Mouse (Mus musculus): ENCODE data around the gene Kalrn. TPM values are rescaled to one million over a fixed set of nuclear protein-coding genes. Genes with fewer than 3 reads are reported as not detected.

Gene Kalrn
- polyA plus RNA-seq, 1 experiment from 2014 or later: 9.2 TPM

DNA sequence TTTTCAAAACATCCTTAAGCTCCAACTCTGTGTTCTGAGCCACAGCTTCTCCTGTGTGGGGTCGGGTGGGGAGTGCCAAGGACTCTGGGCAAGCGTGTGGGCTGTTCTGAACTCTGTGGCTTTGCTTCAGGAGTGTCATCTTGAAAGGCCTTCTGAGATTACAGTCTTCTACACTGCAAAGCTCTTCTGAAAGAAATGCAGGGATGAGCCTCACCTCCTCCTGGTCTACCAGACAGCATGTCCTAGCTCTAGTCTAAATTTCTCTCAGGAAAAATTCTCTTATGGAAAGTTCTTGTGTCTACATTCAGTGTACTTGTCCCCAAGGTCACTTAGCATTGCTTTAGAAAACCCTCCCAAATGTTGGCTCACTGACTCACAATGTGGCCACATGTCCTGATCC is 438.3 kb downstream of the Kalrn start:
- 84% methylated on average over 2 of the region's 2 CpGs for WGBS
- no peak for ATAC-seq (ENCODE audit: insufficient number of reproducible peaks, low FRiP score, low TSS enrichment, low read depth)

DNA sequence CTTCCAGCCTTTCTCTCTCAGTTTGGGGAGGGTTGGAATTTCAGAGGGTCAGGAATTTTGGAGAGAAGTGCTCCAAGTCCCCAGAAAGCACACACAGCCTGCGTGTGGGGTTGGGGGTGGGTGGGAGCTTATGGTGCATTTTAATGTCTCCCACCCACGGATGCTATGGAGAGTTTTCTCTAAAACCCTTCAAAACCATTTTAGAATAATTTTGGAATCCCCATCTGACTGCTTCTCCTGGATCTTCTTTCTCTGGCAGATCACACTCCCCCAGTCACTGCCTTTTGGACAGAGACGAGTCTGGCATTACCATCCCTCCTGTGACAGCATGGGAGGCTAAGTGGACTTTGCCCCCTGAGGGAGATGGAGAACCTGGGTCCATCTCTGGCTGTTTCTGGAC is 438.7 kb downstream of the Kalrn start:
- Histone ChIP-seq H3K9me3 (no peaks in the 10 kb centered on the region), H3K27ac (no peak overlapping the region), H3K27me3 (no peaks in the 10 kb centered on the region), H3K4me2 (no peak overlapping the region), H3K9ac (no peak overlapping the region), H3K4me3 (no peak overlapping the region), H3K4me1 (no peaks in the 10 kb centered on the region), H3K36me3 (no peaks in the 10 kb centered on the region)
- WGBS: 70% methylated on average over 3 of the region's 3 CpGs
- no peak for ATAC-seq (ENCODE audit: insufficient number of reproducible peaks, low FRiP score, low TSS enrichment, low read depth)

More for the DNA sequence above, 438.3 kb downstream of the Kalrn start:
- no peak overlapping the region for H3K27ac ChIP-seq
- H3K4me1 ChIP-seq: no peaks in the 10 kb centered on the region
- no peak overlapping the region for H3K4me2 ChIP-seq
- no peak overlapping the region for H3K4me3 ChIP-seq
- no peaks in the 10 kb centered on the region for H3K27me3 ChIP-seq
- no peak overlapping the region for H3K9ac ChIP-seq
- no peaks in the 10 kb centered on the region for H3K36me3 ChIP-seq
- H3K9me3 ChIP-seq: no peaks in the 10 kb centered on the region

DNA sequence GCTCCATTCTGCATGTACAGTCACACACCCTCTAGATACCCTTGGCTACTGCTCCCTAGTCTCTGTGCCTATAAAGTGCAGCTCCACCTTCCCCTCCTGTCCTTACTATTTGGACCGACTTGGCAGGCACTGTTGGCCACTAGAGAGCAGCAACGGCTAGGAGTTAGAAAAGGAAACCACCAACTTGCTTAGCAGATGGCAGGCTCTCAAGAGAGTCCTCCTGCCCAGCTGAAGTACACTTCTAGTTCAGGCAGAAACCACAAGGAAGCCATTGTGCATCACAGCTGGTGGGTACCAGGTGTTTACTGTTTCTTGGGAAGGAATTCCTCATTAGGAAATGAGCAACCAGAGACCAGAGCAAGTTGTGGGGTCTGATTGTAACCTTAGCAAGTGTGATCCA is 447.7 kb downstream of the Kalrn start:
- WGBS: 7% methylated on average over 2 of the region's 2 CpGs
- H3K9ac ChIP-seq: no peak overlapping the region
- H3K4me1 ChIP-seq: peaks cover 3% of the 10 kb centered on the region; the same call in 1 of the 2 replicates
- H3K4me3 ChIP-seq: no peak overlapping the region
- no peak for ATAC-seq (ENCODE audit: insufficient number of reproducible peaks, low FRiP score, low TSS enrichment, low read depth)
- no peaks in the 10 kb centered on the region for H3K9me3 ChIP-seq
- H3K27me3 ChIP-seq: no peaks in the 10 kb centered on the region
- H3K36me3 ChIP-seq: no peaks in the 10 kb centered on the region
- no peak overlapping the region for H3K4me2 ChIP-seq
- H3K27ac ChIP-seq: no peak overlapping the region

DNA sequence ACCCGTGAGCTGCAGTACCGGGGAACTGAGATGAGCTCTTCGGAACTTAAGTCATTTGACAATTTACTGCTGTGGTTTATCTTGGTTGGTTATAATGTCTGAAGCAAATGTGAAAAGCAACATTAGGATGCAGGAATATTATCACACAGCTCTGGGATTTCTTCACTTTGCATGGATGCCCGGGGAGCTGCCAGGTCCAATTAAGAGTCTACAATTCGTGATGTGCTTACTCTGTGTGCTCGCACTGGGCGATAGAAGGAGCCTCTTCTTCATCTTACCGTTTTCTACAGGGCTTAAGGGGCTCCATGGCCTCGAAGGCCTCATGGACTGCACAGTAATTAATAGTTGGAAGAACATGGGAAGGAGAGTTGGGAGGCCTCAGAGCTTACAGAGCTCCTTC is 450.8 kb downstream of the Kalrn start:
- Histone ChIP-seq H3K9me3 (no peaks in the 10 kb centered on the region), H3K4me2 (no peak overlapping the region), H3K9ac (no peak overlapping the region), H3K36me3 (no peaks in the 10 kb centered on the region), H3K27ac (no peak overlapping the region), H3K4me3 (no peak overlapping the region), H3K27me3 (no peaks in the 10 kb centered on the region), H3K4me1 (peaks cover 3% of the 10 kb centered on the region; the same call in 1 of the 2 replicates)
- no peak for ATAC-seq (ENCODE audit: insufficient number of reproducible peaks, low FRiP score, low TSS enrichment, low read depth)
- 88% methylated on average over 9 of the region's 9 CpGs for WGBS

DNA sequence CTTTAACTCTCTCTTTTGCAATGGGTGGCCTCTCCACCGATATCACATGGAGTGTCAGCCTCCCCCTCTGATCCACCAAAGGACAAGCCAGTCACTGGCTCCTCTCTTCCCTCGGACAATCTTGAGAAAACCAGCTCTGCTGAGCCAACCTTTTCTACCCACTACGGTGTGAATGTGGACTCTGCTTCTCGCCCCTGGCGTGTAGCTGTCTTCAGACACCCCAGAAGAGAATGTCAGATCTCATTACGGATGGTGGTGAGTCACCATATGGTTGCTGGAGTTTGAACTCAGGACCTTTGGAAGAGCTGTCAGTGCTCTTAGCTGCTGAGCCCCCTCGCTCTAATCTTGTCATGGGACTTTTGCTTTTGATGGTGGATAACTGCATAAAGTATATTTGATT is 452.0 kb downstream of the Kalrn start:
- no peak overlapping the region for H3K9ac ChIP-seq
- H3K27ac ChIP-seq: no peak overlapping the region
- H3K36me3 ChIP-seq: no peaks in the 10 kb centered on the region
- H3K4me3 ChIP-seq: no peak overlapping the region
- H3K4me2 ChIP-seq: no peak overlapping the region
- peaks cover 3% of the 10 kb centered on the region; the same call in 1 of the 2 replicates for H3K4me1 ChIP-seq
- WGBS: 85% methylated on average over 7 of the region's 7 CpGs
- ATAC-seq (ENCODE audit: insufficient number of reproducible peaks, low FRiP score, low TSS enrichment, low read depth): no peak
- H3K9me3 ChIP-seq: no peaks in the 10 kb centered on the region
- no peaks in the 10 kb centered on the region for H3K27me3 ChIP-seq

DNA sequence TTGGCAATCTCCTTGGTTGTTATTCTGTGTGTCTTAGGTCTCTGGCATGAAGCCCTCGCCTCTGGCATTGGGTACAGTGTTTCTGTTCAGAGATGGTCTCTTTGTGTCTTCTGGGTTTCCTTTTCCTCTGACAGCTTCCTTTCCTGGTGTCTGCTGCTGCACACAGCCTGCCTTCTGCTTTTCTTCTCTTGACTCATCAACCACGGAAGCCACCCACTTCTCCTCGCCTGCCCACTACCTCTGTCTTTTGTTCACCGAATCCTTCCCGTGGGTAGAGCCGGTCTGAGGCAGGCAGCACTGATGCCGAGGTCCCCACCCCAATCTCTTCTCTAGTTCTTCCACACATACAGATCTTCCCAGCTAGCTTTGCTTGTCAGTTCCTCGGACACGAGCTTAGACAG is 452.5 kb downstream of the Kalrn start:
- Histone ChIP-seq H3K9ac (no peak overlapping the region), H3K4me1 (peaks cover 2% of the 10 kb centered on the region; the same call in 1 of the 2 replicates), H3K27ac (no peak overlapping the region), H3K27me3 (no peaks in the 10 kb centered on the region), H3K36me3 (no peaks in the 10 kb centered on the region), H3K9me3 (no peaks in the 10 kb centered on the region), H3K4me2 (no peak overlapping the region), H3K4me3 (no peak overlapping the region)
- WGBS: 81% methylated on average over 9 of the region's 9 CpGs
- ATAC-seq (ENCODE audit: insufficient number of reproducible peaks, low FRiP score, low TSS enrichment, low read depth): no peak

DNA sequence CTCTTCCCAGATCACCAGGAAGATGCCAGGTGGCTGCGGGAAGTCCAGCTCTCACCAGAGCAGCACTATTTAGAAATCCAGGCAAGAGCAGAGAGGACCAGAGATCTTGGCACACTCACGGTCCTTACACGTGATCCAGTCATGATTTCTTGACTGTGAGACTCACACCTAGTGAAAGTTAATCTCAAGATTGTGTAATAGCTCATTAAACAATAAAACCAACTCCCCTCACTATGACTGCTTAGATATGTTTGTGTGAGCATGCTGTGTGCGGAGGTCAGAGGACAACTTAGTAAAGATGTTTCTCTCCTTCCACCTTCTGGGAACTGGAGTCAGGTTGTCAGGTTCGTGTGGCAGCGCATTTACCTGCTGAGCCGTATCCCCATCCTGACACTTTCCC is 453.5 kb downstream of the Kalrn start:
- Histone ChIP-seq H3K9me3 (no peaks in the 10 kb centered on the region), H3K27me3 (no peaks in the 10 kb centered on the region), H3K4me1 (no peaks in the 10 kb centered on the region), H3K4me3 (no peak overlapping the region), H3K36me3 (no peaks in the 10 kb centered on the region), H3K9ac (no peak overlapping the region), H3K27ac (no peak overlapping the region), H3K4me2 (no peak overlapping the region)
- 85% methylated on average over 7 of the region's 7 CpGs for WGBS
- ATAC-seq (ENCODE audit: insufficient number of reproducible peaks, low FRiP score, low TSS enrichment, low read depth): no peak

DNA sequence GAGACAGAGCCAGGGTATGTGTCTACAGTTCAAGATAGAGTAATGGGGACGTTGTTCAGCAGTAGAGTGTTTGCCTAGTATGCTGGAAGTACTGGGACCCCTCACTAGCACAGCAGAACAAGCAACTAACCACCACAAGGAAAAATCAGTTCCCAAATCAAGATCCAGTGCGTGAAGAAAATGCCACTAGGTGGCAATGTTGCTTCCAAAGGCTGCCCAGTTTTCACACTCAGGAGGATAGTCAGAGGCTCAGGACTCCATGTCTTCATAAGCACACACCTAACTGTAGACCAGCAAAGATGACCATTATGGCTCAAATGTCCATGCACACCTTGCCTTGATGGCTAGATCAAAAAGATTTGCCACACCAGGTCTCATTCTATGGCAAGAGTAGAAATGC is 454.0 kb downstream of the Kalrn start:
- Histone ChIP-seq H3K27me3 (no peaks in the 10 kb centered on the region), H3K27ac (no peak overlapping the region), H3K36me3 (no peaks in the 10 kb centered on the region), H3K9ac (no peak overlapping the region), H3K4me2 (no peak overlapping the region), H3K4me3 (no peak overlapping the region), H3K9me3 (no peaks in the 10 kb centered on the region), H3K4me1 (no peaks in the 10 kb centered on the region)
- ATAC-seq (ENCODE audit: insufficient number of reproducible peaks, low FRiP score, low TSS enrichment, low read depth): no peak
- 20% methylated on average over 2 of the region's 2 CpGs for WGBS

DNA sequence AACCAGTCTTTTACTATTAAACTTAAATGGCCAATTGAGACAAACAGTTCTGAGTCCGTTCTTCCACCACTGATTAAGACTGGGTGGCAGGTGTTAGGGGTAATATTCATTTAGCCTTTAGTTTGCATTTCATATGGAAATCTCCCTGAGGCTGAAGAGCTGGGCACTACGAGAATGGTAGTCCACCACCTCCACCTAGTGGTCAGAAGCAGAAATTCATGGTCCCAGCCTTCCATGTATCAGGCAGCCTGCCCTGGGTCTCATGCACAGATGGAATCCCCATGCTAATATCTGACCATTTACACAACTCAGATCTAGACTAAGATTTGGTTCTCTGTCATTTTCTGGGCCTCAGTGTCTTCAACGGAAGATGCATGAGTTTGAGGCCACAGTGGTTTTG is 458.7 kb downstream of the Kalrn start:
- Histone ChIP-seq H3K27ac (no peak overlapping the region), H3K9ac (no peak overlapping the region), H3K36me3 (no peaks in the 10 kb centered on the region), H3K27me3 (no peaks in the 10 kb centered on the region), H3K4me1 (no peaks in the 10 kb centered on the region; the same call in 1 of the 2 replicates), H3K9me3 (no peaks in the 10 kb centered on the region), H3K4me3 (no peak overlapping the region), H3K4me2 (no peak overlapping the region)
- 3% methylated on average over 3 of the region's 3 CpGs for WGBS
- ATAC-seq (ENCODE audit: insufficient number of reproducible peaks, low FRiP score, low TSS enrichment, low read depth): no peak

DNA sequence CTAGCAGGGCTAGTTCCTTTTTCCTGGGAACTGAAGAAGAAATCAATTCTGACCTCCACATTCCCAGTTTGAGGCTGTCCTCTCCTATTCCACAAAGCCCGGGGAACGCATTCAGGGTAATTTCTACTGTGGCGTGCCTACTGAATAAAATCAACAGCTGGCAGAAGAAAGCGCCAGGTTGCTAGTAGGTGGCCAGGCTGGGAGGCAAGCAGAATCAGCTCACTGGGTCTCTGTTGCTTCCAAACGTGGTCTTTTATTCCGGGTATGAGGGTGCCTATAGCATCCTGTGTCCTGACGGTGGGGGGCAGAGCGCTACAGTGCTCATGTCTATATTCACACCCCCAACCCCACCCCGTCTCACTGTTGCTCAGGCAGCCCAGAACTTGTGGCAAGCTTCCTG is 460.2 kb downstream of the Kalrn start:
- Histone ChIP-seq H3K4me1 (no peaks in the 10 kb centered on the region; the same call in 1 of the 2 replicates), H3K27me3 (no peaks in the 10 kb centered on the region), H3K9ac (no peak overlapping the region), H3K9me3 (no peaks in the 10 kb centered on the region), H3K4me2 (no peak overlapping the region), H3K36me3 (no peaks in the 10 kb centered on the region), H3K27ac (no peak overlapping the region), H3K4me3 (no peak overlapping the region)
- no peak for ATAC-seq (ENCODE audit: insufficient number of reproducible peaks, low FRiP score, low TSS enrichment, low read depth)
- WGBS: 85% methylated on average over 9 of the region's 9 CpGs

DNA sequence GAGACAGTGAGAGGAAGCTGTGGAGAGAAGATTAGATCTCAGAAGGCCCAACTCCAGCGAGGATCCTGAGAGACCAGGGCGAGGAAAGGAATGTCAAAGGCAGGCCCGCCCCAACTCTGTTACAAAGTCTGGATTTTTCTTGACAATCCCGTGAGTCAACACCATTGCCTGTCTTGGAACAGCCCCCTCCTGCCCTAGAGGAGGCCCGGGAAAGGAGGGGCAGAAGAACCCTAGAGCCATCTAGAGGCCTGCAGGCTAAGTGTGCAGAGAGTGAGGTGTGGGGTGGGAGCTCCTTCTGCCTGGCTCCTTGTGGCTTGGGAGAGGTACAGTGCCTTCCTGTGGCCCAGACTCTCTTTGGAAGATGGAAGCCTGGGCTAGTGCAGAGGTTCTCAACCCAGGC is 460.8 kb downstream of the Kalrn start:
- ATAC-seq (ENCODE audit: insufficient number of reproducible peaks, low FRiP score, low TSS enrichment, low read depth): no peak
- no peaks in the 10 kb centered on the region for H3K36me3 ChIP-seq
- H3K4me3 ChIP-seq: no peak overlapping the region
- H3K9me3 ChIP-seq: no peaks in the 10 kb centered on the region
- no peak overlapping the region for H3K9ac ChIP-seq
- H3K4me2 ChIP-seq: no peak overlapping the region
- H3K27me3 ChIP-seq: no peaks in the 10 kb centered on the region
- H3K4me1 ChIP-seq: no peaks in the 10 kb centered on the region; the same call in 1 of the 2 replicates
- WGBS: 30% methylated on average over 5 of the region's 5 CpGs
- H3K27ac ChIP-seq: no peak overlapping the region

DNA sequence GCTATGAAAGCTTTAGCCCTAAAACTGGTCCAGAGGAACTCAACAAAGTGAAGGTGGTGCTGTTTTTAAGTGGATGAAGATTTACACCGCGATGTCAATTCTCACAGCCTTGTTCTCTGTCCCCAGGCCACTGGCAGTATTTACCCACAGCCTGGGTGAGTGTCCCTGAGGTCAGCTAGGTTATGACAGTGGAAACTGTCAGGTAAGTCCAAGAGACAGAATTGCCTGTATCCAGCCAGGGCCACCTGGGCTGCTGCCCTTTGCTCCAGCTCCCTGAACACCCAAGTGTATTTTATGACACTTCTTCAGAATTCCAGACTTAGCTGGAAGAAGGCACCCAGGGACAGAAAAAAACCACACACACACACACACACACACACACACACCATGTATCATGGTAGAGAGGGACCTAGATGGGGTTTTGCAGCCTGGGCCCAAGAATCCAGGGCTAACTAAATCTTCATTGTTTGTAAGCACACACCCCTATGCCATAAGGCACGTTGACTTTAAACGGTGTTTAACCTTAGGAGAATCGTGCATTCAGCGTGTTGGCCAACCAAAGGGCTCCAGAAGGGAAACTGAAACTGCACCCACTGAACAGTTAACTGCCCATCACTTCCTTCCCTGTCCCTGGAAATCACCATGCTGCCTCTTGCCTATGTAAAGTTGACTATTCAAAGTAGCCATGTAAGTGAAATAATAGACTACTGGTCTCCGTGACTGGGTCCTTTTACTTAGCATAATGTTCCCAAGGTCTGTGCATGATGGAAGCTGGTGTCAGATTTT is 462.3 kb downstream of the Kalrn start:
- H3K27ac ChIP-seq: no peak overlapping the region
- H3K4me1 ChIP-seq: no peaks in the 10 kb centered on the region; the same call in 1 of the 2 replicates
- H3K9me3 ChIP-seq: no peaks in the 10 kb centered on the region
- no peak overlapping the region for H3K4me2 ChIP-seq
- no peak overlapping the region for H3K4me3 ChIP-seq
- no peaks in the 10 kb centered on the region for H3K27me3 ChIP-seq
- H3K36me3 ChIP-seq: no peaks in the 10 kb centered on the region
- H3K9ac ChIP-seq: no peak overlapping the region
- 78% methylated on average over 7 of the region's 7 CpGs for WGBS
- ATAC-seq (ENCODE audit: insufficient number of reproducible peaks, low FRiP score, low TSS enrichment, low read depth): no peak

DNA sequence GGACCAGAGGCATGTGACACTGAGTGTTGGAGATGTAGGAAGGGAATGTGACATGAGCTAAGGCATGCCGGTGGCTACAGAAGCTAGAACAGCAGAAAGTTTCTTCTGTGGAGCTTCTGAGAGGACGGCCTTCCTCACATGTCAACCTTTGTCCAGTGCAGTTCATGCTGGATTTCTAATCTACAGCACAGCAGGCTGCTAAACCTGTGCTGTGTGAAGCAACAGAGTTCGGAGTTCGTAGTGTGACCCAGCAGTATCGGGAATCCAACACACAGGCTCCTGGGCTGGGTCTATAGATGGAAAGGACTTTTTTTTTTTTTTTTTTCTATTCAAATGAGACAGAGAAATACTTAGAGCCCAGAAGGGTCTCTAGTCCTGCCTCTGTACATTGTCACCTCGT is 468.9 kb downstream of the Kalrn start:
- no peaks in the 10 kb centered on the region for H3K9me3 ChIP-seq
- no peaks in the 10 kb centered on the region for H3K4me1 ChIP-seq
- no peaks in the 10 kb centered on the region for H3K27me3 ChIP-seq
- no peak overlapping the region for H3K9ac ChIP-seq
- H3K4me2 ChIP-seq: no peak overlapping the region
- H3K4me3 ChIP-seq: no peak overlapping the region
- 88% methylated on average over 6 of the region's 6 CpGs for WGBS
- no peak for ATAC-seq (ENCODE audit: insufficient number of reproducible peaks, low FRiP score, low TSS enrichment, low read depth)
- H3K27ac ChIP-seq: no peak overlapping the region
- no peaks in the 10 kb centered on the region for H3K36me3 ChIP-seq

Measured in limb, embryonic 15.5 days (tissue).